Mouse (Mus musculus) left cerebral cortex, adult 18-20 months (tissue): ENCODE measurements around the gene Tmbim1. TPM values are rescaled to one million over a fixed set of nuclear protein-coding genes. Genes with fewer than 3 reads are reported as not detected.
"Not testable (repeated sequence)": the region's sequence is repeated elsewhere in the genome, so short reads cannot be mapped to it uniquely, and the experiment has no call there.

Experiments
- DNase-seq, 2 experiments: peaks; one replicate each; pipeline ENCODE4 v3.0.0; 2021 to 2022; ENCODE audit warnings: low spot score in 2 of 2, mixed read lengths in 1 of 2
- total RNA-seq, 2 experiments: library from RNA; stranded (reverse); gene quantifications; 2 replicates each; pipeline ENCODE4 v1.2.3; 2021

Tmbim1 gene
- total RNA-seq, 2 experiments from 2014 or later = 19.1 to 24.1 TPM

DNA sequence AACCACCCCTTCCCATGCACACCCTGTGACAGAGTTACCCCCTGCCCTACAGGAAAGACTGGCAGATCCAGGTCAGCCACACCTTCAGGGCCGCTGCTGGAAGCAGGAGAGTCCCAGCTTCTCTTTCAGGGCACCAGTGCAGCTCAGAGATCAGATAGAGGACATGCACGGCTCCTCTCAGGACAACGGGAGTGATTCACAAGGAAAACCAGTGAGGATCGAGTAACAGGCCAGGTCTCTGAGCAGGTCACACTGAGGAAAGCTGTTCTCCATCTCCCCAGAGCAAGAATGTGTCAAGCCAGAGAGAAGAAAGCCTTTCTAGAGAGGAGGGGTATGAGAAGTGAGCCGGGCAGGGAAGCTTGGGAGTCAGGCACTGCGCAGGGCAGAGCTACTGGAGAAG lies 8.9 kb downstream of the Tmbim1 start:
- no peak for DNase-seq

DNA sequence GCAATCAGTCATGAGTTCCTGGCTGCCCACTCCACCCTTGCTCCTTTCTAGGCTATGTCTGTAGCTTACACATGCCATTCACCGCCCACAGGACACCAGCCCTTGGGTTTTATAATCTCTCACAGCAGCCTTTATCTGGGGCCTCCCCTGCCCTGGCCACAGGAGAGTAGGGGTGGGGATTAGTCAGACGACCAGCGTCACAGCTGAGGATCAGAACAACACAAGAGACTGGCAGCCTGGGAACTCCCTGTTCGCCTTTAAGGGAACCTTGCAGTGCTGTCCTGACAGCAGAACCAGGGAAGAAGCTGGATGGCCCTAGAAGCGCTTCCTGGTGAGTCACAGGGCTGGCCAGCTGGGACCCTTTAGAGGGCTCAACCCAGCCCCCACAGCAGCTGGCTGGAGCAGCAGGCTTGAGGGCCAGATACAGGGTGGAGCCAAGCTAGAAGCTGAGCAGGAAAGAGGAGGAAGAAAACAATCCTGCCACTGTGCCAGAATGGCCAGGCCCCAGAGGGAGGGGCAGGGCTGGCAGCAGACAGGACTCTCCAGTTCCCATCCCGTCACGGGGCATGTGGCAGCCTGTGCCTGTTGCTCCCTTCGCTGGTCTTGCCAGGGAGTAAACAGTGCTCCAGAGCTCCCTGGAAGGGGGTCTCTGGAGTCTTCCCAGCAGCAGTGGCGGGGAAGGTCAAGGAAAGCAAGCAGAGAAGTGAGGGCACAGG lies 9.8 kb downstream of the Tmbim1 start:
- DNase-seq = peak; percentile 82 to 85

DNA sequence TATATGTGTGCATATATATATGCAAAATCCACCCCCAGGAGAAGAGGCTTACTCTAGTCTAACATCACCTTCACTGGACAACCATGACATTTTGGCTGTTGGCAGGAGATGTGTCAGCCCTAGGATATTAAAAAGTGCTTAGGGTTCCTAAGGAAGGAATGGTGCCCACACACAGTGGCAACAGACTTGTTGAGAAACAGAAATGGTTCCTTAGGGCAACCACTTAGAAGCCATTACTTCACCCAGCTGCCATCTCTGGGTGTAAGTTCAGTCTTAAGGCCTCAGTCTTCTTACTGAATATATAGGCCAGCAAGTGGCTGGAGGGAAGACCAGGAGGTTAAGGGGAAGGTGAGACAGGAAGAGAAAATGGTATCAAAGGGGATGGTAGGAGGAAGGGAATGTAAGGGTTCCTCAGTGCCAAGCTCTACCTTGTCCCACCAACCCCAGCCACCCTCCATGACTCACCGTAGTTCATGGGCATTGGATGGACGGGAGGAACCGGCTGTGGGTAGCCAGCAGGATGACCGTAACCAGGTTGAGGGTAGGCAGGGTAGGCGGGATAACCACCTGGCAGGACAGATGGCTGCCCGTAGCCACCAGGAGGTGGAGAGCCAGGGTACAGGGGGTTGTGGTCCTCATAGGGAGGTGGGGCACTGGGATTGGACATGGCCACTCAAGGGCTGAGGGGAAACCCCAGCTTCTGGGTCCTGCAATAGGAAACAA lies 10.5 kb downstream of the Tmbim1 start:
- DNase-seq = peak in 1 of 2 experiments; percentile 17

DNA sequence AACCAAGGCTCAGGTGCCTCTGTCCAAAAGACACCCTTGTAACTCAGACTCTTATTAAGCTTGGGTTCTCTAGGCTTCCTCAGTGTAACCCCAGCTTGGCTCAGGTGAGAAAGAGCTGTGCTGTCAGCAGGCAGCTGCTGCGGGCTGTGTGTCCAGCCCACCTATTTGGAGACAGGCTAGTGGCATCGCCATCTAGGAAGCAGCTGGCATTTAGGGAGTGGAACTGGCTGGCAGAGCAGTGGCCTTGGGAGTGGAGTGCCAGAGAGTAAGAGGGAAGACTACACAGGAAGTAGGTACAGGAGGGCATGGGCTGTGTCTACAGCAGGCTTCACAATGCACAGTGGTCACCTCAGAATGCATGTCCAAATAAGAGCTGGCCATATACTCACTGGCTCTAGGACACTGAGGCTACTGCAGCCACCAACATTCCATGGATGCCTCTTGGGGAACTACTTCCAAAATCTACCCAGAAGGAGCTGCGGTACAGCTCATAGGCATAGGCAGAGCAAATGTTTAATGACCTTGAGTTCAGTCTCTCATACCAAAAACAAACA lies 11.3 kb downstream of the Tmbim1 start:
- DNase-seq = no peak

DNA sequence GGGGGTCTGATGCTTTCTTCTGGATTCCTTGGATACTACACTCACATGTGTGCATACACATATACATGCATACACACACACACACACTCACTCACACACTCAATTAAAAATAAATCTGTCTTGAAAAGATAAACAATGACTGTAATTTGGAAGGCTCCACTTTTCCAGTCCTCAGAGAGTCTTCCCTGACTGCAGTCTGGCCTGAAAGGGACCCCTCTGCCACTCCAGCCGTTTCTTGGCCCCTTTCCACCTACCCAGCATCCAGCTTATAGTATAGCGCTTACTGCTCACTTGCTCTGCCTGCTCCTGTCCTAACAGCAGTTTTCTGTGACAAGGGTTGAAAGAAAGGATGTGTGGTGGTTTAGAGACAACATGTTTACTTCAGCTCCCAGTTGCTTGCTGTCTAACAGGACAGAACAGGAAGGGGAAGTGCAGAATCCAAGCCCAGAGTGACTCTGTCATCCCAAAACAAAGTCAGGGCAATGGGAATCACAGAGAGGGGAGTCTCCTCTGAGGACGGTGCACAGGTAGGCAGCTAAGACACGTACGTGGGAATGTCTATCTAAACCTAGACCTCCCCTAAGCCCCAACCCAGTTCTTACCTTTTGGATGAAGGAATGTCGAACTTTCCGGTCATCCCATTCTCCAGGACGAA lies 12.0 kb downstream of the Tmbim1 start:
- no peak for DNase-seq

DNA sequence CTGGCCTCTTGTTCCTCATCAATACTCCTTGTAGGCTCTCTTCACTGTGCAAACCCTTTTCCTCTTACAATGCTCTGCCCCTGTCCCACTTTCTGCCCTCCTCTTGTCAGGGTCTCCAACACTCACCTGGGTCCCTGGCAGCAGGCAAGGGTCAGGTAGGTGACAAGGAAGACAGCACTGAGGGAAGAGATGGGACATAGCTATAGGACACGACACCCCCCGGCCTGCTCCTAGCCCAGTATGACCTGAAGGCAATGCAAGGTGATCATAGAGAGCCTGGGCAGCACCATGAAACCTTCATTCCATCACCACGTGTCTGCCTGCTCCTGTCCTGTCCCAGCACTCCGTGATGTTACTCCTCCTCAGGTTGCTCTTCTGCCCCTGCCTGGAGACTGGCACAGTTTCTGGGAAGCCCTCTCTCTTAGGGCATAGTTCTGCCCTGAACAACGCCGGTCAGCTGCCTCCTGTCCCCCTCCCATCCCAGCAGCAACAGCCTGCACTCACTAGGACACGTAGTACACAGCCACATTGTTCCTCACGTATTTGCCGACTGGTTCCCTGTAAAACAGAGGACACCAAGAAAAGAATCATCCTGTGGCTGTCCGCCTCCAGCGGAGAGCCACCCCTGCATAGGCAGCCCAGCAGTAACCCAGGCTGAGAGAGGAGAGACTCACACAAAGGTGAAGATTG lies 12.9 kb downstream of the Tmbim1 start:
- no peak for DNase-seq

DNA sequence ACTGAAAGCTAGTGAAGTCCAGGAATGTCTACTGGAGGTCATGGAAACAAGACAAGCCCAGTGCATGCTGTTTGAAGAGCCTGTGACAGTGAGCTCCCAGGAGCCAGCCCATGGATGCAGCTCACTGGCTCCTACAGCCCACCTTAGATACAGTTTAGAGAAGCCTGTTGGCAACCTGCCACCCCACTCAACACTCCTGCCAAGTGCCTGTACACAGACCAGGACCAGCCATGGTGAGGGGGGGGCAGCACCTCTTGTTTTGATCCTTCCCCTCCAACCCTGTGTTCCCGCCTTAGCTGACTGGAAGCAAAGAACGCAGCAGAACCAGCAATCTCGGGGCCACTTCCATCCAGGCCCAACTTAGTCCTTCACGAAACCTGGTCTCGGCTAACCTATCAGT lies 15.3 kb downstream of the Tmbim1 start:
- DNase-seq = no peak

DNA sequence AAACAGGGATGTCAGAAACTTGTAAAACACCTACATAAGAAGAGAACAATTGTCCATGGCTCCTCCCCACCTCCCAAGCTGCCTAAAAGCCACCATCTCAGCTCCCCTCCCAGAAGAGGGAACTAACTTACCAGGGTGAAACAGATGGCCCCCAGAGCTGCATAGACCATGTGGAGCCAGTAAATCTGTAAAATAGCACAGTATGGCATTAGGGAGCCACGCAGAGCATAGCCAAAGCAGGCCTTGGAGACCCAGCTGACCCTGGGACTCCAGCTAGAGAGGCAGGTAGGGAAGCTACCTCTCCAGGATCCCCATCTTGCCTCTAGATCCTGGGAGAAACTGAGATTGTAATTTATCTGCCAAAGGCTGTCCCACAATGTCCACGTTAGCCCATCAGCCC lies 15.7 kb downstream of the Tmbim1 start:
- DNase-seq = no peak

DNA sequence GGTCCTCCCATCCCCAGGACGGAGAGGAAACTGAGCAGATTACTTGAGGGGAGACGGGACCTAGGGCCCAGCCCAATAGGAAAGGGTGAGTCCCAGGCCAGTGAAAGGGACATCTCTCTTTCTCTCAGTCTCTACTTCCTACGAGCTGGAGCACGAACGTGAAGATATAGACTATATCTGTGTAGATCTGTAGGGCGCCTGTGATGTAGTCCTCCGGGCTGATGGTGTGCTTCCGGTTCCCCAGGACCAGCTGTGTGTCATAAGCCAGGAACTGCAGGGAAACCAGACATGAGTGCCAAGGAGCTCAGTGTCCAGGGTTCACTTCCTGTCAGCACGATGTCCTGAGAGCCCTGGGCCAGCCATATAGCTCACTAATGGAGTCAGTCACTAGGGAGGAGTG lies 16.2 kb downstream of the Tmbim1 start:
- DNase-seq = no peak

DNA sequence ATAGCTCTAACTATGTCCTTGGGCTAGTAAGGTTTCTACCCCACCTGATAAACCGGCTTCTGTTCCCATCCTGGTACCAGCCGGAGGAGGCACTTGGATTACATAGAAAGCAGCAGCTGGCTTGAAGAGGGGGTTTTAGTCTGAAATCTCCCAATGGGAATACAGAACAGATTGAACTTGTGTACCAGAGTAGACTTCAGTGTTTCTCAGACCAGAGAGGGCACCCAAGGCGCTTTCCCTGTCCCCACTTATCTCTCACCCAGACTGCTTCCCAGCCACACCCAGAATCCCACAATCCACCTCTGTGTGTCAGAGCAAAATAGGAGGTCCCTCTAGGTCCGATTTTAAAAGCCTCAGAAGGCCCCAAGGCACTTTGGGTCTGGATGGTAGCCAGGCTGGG lies 17.1 kb downstream of the Tmbim1 start:
- DNase-seq = no peak

DNA sequence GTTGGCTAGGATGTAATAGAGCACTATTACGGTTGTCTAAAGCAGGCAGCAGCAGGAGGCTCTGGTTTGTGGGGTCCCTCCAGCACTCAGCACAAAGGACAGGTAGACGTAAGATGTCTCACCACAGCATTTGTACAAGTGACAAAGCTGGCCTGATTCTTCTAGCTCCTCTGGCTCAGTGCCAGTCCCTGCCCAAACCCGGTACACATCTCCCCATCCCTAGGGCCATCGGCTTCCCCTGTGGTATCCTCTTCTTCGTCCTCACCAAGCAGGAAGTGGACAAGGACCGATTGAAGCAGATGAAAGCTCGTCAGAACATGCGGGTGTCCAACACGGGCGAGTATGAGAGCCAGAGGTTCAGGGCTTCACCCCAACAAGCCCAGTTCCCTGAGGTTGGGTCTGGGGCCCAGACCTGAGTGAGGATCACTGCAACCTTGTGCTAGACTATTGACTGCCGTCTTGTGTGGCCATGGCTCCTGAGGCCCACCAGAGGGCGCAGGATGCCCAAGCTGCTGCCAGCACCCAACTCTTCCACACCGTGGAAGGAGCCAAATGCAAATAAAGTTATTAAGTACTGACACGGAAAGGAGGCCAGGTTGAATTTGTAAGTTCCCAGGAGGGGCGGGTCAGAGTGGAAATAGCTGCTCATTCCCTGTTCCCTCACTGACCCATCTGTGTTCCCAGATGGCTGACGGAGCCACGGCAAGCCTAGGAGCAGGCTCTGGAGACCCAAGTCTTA lies 18.4 kb downstream of the Tmbim1 start:
- DNase-seq = not testable (repeated sequence)

DNA sequence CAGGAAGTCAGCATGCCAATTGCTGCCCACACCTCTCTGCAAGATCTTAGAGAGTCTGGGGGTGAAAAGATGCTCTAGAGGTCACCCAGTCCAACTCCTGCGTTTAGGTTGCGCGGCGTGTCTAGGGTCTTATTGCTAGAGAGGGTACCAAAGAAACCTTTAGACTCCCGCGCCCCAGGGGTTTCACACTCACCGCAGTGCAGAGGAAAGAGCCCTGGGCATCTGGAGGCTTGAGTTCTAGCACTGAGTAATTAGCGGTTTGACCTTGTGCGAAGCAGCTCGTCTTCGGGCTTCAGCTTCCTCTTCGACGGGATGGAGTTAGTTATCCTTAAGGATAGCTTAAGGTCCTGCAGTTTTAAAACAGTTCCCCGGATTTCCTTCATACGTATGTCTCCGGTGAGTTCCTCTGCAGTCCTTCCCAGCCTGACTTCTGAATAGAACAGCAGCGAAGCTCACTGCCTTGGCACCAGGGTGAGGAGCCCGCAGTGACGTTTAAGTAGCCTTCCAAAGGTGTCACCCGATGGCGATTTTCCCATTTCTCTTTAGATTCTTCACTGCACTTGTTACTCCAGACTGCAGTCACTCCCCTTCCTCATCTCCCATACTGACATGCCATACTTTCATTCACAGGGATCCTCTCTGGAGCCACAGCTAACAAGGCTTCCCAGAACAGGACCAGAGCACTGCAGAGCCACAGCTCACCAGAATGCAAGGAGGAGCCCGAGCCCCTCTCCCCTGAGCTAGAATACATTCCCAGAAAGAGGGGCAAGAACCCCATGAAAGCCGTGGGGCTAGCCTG lies 20.0 kb downstream of the Tmbim1 start:
- no peak for DNase-seq

DNA sequence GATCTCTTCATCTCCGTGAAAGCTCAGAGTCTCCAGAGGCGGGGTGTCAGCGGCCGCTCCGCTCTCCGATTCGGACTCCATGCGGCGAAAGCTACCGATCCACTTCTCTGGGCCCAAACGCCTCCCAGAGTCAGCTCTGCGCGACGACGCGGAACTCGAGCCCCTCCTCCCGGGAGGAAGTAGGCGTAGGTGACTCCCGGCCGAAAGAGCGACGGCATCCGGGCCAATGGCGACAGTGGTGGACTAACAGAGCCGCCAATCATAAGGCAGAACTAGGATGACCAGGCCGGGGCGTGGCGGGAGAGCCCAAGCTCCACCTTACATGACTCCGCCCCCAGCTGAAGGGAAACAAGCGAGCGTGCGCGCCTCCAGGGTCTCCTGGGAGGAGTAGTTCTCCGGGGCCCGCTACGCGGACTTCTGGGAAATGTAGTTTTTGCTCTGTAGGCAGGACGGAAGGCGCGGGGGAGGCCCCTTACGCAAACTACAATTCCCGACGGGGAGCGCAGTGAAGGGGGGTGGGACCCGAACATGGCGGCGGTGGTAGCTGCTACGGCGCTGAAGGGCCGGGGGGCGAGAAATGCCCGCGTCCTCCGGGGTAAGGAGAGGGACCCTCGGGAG lies 20.8 kb downstream of the Tmbim1 start, which contains the start of the genes Aamp and Pnkd:
TSS of gene Aamp (minus strand) at position 196 of the 618 bp plus-strand sequence.
TSS of gene Pnkd (plus strand) at position 388 of the 618 bp plus-strand sequence.
- DNase-seq = peak; percentile 98 to 100

DNA sequence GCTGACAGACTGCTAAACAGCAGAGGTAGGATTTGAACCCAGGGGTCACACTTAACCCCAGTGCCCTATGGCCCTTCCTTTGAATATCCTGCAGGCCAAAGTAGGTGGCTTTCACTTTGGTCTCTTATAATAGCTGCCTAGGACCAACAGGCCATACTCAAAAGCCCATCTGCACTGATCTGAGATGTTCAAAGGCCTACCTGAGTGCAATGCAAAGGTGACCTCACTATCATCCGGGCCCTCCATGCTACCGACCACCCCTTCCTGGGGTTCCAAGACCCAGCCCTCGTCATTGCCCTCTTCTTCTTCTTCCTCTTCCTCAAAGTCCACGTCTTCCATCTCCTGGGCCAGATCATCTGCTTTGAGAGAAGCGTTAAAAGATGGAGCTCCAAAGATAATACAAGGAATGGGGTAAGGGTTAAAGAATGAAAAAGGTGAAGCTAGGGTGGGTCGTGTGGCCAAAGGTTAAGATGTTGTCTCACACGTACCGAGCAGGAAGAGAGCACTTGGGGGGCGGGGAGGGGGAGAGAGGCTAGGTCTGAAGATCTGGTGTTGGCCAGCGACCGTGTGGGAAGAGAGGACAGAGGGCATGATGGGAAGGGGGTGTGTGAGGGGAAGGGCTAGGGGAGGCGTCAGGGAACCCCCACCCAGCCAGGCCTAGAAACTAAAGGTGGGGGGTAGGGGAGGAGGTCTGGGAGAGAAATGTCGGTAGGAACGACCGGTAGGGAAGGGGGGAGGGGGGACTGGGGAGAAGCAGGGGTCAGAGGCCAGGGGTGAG lies 21.5 kb downstream of the Tmbim1 start:
- peak; percentile 26 to 43 for DNase-seq

DNA sequence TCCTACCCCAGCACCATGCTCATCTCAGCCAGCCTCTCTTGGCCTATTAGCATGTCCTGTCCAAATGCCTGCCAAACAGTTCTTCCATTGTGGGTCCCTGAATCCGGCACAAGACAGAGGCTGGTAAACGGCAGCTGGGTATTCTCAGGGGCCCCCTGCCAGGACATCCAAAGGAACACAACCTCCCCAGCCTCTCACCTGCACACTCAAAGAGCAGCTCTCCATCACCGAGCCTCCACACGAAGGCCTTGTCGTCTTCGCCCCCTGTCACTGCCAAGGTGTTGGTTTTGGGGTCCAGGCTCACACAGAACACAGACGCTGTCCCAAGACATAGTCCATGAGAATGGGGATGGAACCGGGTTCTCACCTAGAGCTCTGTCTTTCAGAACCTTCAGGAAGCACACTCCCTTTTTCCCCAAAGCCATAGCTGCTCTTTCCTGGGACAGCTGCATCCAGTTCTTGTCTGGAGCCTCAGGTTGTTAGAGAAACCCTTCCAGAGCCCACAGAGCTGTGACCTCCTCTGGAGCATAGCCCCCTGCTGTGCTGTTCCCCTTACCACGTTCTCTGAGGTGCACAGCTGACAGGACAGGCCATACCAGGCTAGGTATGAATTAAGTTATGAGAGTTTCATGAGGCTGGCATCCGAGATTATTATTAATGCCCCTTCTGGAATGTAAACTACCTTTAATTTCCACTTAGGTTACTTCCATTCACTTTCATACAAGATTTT lies 22.4 kb downstream of the Tmbim1 start:
- no peak for DNase-seq

DNA sequence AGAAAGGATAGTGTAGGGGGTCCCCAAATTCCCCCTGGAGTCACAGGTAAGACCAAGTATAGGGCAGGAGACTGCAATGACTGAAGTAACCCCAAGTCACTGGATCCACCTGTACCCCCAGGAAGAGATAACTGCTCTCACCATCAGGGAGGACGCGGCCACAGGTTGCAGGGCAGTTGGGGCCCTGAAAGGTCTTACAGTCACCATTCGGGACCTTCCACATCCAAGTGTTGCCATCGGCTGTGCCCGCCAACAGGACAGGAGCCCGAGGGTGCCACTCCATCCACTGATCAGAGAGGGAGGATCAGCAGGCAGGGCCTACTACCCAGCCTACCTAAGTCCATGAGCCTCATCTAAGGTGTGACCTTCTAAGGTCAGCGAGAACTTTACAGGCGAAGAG lies 23.5 kb downstream of the Tmbim1 start:
- DNase-seq = no peak

DNA sequence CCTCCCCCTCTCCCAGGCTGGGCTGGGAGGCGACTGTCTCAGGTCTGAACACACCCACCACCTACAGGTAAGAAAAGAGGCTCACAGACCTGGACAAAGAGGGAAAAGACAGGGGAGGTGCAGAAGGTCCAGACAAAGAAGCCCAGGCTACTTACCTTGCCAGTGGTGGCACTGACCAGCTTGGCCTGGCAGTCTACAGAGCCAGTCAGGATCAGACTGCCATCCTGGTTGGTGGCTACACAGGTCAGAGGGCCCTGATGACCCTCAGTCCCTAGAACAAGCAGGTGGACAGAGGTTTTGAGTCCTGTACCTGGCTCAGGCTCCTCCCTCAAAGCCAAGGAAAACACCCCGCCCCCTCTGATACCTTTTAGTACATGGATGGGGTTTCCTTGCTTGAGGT lies 24.1 kb downstream of the Tmbim1 start:
- no peak for DNase-seq
